Mouse (Mus musculus) granulocyte monocyte progenitor cell, adult 5-6 weeks (primary cell): ENCODE measurements at regions not wholly inside any gene's neighbourhood (a gene's known extent, or its start where the extent isn't known, plus 50 kb on each side); places are given as distances from the start of the nearest gene placed in this dataset.
A peak's percentile ranks its signal among the peaks of the same experiment; 100 is the strongest.
"Not testable (repeated sequence)": the region's sequence is repeated elsewhere in the genome, so short reads cannot be mapped to it uniquely, and the experiment has no call there.

Experiments
- ATAC-seq: replicated peaks from 2 replicates; pipeline ENCODE4 v1.8.0; 2016; ENCODE audit warnings: mild to moderate bottlenecking, moderate TSS enrichment, inconsistent platforms; ENCODE audit not compliant: poor library complexity, severe bottlenecking

DNA sequence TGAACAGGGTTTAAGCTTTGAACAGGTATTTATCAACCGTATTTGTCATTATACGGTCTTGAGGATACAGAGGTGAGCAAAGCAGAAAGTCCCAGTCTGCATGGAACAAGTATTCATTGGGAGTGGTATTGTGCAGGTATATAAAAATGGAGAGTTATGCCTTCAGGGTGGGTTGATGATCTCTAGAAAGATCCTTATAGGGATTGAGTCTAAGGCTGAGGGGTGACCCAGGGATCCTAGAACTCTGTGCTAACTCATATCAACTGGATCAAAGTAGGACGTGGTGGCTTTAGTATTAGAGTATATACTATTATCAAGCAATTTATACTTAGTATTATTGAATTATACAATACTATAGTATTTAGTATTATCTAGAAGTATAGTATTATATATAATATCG lies 82.9 kb upstream of the Xcl1 start:
- no peak for ATAC-seq

DNA sequence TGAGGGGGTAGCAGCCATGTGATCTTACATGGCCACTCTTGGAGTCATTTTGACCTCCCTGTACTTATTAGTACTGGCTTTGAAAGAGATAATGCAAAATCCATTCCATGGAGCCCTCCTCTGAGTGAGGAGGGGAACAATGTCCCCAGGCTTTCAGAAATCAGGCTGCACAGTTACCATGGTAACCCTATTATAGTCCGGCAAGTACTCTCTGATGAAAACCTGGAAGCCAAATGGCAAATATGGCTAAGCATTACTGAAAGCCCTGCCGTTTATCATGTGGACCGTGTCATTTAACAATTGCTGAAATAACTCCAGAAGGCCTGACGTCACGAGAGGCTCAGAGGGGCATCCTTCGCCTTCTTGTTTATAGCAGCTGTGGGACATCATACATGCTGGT lies 82.5 kb upstream of the Xcl1 start:
- ATAC-seq: no peak

DNA sequence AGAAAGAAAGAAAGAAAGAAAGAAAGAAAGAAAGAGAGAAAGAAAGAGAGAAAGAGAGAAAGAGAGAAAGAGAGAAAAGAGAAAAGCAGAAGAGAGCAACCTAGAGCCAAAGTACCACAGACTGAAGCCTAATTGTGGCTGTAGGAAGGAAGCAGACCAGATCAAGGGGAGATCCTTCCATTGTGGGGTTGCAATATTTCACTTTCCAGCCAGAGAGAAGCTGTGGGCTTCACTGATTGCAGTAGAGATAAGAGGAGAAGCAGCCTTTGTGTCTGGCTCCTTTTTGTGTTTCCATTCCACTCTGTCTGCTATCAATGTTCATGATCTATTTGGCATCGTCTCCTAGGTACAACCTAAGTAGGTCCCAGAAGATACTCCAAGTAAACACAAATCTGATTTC lies 79.0 kb upstream of the Xcl1 start:
- peak; percentile 57; the same call in 1 of the 2 replicates for ATAC-seq

DNA sequence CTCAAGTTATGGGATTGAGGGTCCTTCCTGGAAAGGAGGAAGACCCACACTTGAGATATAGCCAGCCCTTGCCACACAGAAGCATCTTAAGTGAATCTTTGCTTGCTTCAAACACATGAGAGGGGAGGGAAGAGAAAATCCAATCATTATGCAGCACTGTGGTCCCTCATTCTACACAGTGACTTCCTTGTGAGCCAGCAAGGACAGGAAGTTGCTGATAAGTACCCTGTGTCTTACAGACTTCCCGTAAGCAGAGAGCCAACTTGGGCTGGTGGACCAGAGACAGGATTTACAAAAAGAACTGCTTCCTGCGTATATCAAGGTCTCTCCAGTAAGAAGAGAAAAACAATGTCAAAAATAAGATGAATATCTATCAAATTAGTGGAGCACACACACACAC lies 78.1 kb upstream of the Xcl1 start:
- ATAC-seq: peak; percentile 57

DNA sequence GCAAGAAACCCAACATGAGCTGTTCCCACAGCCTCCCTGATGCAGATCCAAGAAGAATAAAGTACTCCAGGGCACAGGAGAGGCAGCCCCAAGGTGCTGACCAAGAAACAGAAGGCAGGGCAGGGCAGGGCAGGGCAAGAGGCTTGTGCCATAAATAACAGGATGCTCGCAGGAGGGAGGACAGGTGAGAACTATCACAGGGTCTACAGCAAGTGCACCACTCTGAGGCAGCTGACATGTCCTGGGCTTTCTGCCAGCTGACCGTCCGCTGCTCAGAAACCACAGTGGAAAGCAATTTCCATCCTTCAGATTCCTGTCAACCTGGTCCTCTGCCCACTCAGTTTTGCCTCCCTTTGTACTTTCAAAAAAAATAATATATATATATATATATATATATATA lies 77.0 kb upstream of the Xcl1 start:
- ATAC-seq: no peak

DNA sequence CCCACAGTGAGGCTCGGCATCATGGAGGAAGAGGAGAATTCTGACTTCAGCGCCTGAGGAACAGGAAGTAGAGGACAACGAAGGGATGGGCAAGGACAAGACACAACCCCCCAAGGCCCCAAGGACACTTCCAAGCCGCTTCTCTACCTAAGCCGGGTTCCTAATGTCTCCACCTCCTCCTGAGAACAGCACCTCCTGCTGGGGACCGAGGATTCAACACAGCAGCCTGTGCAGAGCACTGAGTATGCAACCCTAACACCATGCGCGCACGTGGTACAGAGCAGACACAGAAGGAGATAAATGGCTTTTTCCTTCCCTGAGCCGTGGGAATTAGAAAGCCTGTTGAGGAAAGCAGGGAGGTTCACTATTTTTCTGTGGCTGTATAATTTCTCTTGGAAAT lies 64.2 kb upstream of the Xcl1 start:
- ATAC-seq: peak; percentile 9; the same call in 1 of the 2 replicates

DNA sequence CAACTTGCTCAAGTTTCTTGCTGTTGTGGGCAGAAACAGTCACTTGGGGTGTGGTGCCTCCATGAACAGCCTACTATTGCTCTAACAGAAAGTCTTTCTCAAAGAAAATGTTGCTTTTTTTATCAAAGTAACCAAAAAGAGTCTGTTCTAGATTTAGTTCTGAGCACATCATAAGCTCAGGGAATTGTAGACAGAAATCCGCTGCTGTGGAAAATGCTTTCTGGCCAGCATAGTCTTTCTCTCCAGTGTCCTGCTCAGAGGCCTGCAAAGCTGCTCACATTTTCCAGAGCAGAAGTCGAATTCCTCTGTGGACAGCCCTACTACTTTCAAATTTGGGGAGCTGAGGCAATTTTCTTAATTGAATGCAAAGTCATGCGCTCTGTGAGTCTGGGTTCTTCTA lies 63.3 kb upstream of the Xcl1 start:
- no peak for ATAC-seq

DNA sequence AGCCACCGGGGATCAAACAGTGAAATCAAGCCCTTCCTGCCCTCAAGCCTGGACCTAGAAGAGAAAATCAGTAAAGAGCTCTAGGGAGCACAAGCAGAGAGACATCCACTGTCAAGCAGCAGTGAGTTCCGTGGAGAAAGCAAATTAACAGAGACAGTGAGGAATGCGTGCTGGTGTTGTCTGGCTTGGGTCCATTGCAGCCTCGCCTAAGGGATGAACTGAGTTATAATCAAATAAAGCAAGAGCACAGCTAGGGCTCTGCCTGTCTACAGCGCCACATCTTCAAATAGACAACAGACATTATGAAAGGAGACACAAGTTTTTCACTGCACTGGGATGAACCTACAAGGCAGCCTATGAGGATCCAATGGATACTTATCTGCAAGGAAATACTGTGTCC lies 62.3 kb upstream of the Xcl1 start:
- ATAC-seq: no peak

DNA sequence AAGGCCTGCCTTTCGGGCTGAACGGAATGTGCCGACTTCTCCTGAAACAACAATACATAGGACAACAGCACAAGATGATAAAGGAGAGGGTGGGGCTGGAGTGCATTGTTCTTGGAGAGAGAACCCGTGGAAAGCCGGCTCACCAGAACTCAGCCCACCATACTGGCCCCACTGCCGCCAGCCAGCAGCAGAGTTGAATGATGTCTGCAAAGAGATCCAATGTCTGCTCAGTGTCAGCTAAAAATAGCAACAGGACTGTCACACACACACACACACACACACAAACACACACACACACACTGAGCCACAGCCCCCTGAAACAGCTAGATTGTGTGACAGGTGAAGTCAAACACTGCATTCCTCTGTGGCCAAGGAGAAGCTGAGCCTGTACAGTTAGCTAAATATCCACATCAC lies 58.9 kb upstream of the Xcl1 start:
- ATAC-seq: no peak

DNA sequence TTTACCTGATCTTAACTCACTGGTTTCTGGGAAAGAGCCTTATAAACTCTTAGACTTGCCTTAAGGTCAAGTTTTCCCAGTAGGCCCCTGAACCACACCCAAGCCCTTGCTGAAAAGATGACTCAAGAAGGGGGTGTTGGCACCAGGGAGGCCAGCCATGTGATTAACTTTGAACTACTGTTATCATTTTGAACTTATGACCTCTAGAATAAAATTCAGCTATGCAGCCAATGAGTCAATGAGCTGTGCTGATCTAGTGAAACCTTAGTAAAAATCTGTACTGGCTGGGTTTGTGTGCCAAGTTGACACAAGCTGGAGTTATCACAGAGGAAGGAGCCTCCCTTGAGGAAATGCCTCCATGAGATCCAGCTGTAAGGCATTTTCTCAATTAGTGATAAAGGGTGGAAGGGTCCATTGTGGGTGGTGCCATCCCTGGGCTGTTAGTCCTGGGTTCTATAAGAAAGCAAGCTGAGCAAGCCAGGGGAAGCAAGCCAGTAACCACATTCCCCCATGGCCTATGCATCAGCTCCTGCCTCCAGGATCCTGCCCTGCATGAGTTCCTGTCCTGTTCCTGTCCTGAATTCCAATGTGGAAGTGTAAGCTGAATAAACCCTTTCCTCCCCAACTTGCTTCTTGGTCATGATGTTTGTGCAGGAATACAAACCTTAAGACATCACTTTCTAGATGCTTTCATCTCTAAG lies 58.0 kb upstream of the Xcl1 start:
- ATAC-seq: not testable (repeated sequence)

DNA sequence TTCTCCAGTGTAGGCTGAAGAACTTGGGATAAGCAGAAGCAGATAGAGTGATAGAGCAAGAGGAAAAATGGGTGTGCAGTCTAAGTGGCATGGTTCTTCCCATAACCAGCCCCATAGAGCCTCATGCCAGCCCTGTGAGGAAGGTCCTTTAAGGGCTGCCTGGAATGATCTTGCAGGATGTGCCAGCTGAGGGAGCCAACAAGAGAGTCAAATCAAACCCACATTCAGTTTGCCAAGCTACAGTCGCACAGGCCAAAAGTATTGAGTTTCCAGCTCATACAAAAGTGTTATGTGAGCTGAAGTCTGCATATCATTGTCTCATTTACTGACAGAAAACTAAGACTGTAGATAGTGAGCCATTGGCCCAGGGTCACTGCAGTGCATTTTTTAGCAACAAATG lies 53.7 kb upstream of the Xcl1 start:
- no peak for ATAC-seq

DNA sequence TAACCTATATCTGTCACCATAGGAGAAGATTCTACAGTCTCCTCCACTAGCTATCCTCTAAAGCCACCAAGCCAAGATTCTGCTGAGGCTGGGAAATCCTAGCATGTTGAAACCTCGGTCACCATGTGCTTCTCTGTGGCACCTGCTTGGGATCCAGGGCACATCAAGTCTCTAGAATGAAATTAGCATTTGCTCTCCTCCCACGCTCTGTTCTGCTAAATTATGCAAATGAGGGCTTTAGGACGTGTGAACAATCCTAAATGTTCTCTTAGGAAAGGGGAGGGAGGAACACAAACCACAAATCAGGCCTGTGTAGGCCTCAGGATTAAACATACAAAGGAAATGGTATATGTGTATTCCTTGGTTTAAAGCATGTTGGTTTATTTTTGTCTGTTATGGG lies 52.9 kb upstream of the Xcl1 start:
- no peak for ATAC-seq

DNA sequence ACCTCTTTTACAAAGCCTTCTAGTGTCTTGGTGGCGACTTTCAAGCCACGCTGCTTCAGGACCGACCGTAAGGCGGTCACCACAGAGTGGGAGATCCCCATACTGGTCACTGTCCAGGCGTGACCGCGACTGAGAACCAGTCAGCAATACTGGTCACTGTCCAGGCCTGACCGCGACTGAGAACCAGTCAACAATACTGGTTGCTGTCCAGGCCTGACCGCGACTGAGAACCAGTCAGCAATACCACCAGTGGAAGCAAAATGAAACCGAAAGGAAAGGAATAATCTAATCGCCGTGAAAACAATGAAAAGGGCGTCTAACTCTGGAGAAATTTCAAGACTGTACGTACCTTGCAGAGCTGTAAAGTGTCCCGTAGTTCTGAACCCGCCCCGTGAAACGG lies 50.2 kb upstream of the Xcl1 start:
- not testable (repeated sequence) for ATAC-seq
